Mouse (Mus musculus) ES-E14 (cell line): Measurements from ENCODE around the gene Ttc32. TPM values are rescaled to one million over a fixed set of nuclear protein-coding genes. Genes with fewer than 3 reads are reported as not detected.

ENCODE experiments used
- DNase-seq: peaks from one replicate; pipeline ENCODE4 v3.0.0-alpha.2; 2013; ENCODE audit warnings: low read depth, low spot score
- H3K27ac ChIP-seq: 2 replicates; pipeline ENCODE4 v1.5.1; 2012; ENCODE audit warnings: low read depth, mild to moderate bottlenecking, low read length, moderate library complexity, mixed read lengths; ENCODE audit not compliant: poor library complexity, insufficient read depth, severe bottlenecking
- H3K36me3 ChIP-seq: 2 replicates; pipeline ENCODE4 v1.6.1; 2012; ENCODE audit warnings: mild to moderate bottlenecking, low read length, moderate library complexity, mixed read lengths; ENCODE audit not compliant: control insufficient read depth, poor library complexity, insufficient read depth, severe bottlenecking
- H3K4me1 ChIP-seq, 2 experiments: fragments of 150-350 bp in 1 of 2; sonication (generic) in 1 of 2; 2 replicates each; pipeline ENCODE4 v1.6.1; 2012; ENCODE audit warnings: low read length in 2 of 2, mild to moderate bottlenecking in 1 of 2, mixed read lengths in 1 of 2; ENCODE audit not compliant: control insufficient read depth in 2 of 2, insufficient read depth in 2 of 2, poor library complexity in 1 of 2
- H3K4me3 ChIP-seq, 2 experiments: fragments of 150-350 bp in 1 of 2; sonication (generic) in 1 of 2; 2 replicates each; pipeline ENCODE4 v1.5.1; 2012; ENCODE audit warnings: low read length in 2 of 2, low read depth in 1 of 2, mild to moderate bottlenecking in 1 of 2, mixed read lengths in 1 of 2; ENCODE audit not compliant: insufficient read depth in 1 of 2, poor library complexity in 1 of 2, severe bottlenecking in 1 of 2
- H3K9ac ChIP-seq: 2 replicates; pipeline ENCODE4 v1.6.1; 2012; ENCODE audit warnings: low read depth, mild to moderate bottlenecking, low read length, mixed read lengths; ENCODE audit not compliant: poor library complexity, insufficient read depth, severe bottlenecking
- H3K9me3 ChIP-seq: fragments of 150-350 bp; sonication (generic); 2 replicates; pipeline ENCODE4 v1.6.1; 2012; ENCODE audit warnings: low read depth, mild to moderate bottlenecking, low read length; ENCODE audit not compliant: control insufficient read depth, insufficient read depth
- CHD2 ChIP-seq: IDR thresholded peaks from 2 replicates; pipeline ENCODE4 v1.6.1; 2014; ENCODE audit warnings: mild to moderate bottlenecking, low read depth, low read length, inconsistent platforms
- HCFC1 ChIP-seq: IDR thresholded peaks from 2 replicates; pipeline ENCODE4 v1.6.1; 2012; ENCODE audit warnings: low read length, inconsistent platforms, borderline replicate concordance; ENCODE audit not compliant: insufficient read depth
- MAFK ChIP-seq: IDR thresholded peaks from 2 replicates; pipeline ENCODE4 v1.6.1; 2014; ENCODE audit warnings: mild to moderate bottlenecking, low read depth, low read length, inconsistent platforms; ENCODE audit not compliant: insufficient read depth
- ZC3H11A ChIP-seq: IDR thresholded peaks from 2 replicates; pipeline ENCODE4 v1.6.1; 2012; ENCODE audit warnings: low read depth, mild to moderate bottlenecking, inconsistent platforms, low read length, borderline replicate concordance
- ZNF384 ChIP-seq: IDR thresholded peaks from 2 replicates; pipeline ENCODE4 v1.6.1; 2012; ENCODE audit warnings: low read depth, low read length, inconsistent platforms
- in situ Hi-C, 2 experiments: fragments of 600-800 bp; cut with MboI; formaldehyde crosslinking; loops; one replicate each; pipeline ENCODE4 v1.15.1; 2025; ENCODE audit warnings: low sequenced_read_pairs in 2 of 2, inconsistent platforms in 1 of 2; ENCODE audit not compliant: unreplicated experiment in 2 of 2
- total RNA-seq: library from RNA; depleted of rRNA; stranded (reverse); fragments of 300-350 nt; gene quantifications from 2 replicates; pipeline ENCODE4 v1.2.3, GENCODE M21; 2012

Gene Ttc32
- total RNA-seq, 1 experiment, result 6.7 TPM

DNA sequence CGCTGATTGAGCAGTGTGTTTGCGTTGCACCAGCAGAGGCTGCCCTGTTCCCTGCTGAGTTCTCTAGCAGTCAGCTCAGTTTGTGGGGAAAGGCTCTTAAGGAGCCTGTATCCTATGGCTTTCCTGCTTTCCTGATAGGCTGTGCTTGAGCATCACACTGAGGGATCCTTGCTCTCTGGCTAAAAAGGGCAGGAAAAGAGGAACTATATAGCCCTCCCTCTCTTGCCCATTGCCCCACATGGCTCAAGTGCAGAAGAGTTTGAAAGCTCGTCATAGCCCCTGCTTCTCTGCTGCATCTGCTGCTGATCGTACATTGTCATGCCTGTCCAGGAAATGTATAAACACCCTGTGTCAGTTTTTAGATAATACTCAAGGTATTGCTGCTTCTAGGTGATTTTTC, 22.7 kb upstream of the Ttc32 start:
- TF ChIP-seq MAFK (no peak), ZNF384 (no peak), ZC3H11A (no peak), CHD2 (no peak), HCFC1 (no peak)
- no peak overlapping the region for H3K27ac ChIP-seq
- H3K4me3 ChIP-seq, result no peak overlapping the region
- H3K9ac ChIP-seq, result no peak overlapping the region
- no peak for DNase-seq
- in situ Hi-C loops, result loop anchor here in 1 of 2 experiments (25.0 kb wide), 1 partner anchor 245 kb away; the partner anchor contains the start of gene Sdc1
- H3K4me1 ChIP-seq, result no peaks in the 10 kb centered on the region
- peaks cover 2% of the 10 kb centered on the region; the same call in 1 of the 2 replicates for H3K36me3 ChIP-seq
- H3K9me3 ChIP-seq, result no peaks in the 10 kb centered on the region

GRCm38 (mm10) chr12:9007811-9008210, 22.0 kb upstream of the Ttc32 start:
- Histone ChIP-seq H3K4me3 (no peak overlapping the region), H3K9ac (no peak overlapping the region), H3K9me3 (no peaks in the 10 kb centered on the region), H3K27ac (no peak overlapping the region), H3K4me1 (no peaks in the 10 kb centered on the region), H3K36me3 (peaks cover 2% of the 10 kb centered on the region; the same call in 1 of the 2 replicates)
- in situ Hi-C loops, result loop anchor here in 1 of 2 experiments (25.0 kb wide), 1 partner anchor 246 kb away; the partner anchor contains the start of gene Sdc1
- no peak for DNase-seq
- TF ChIP-seq MAFK (no peak), ZNF384 (no peak), ZC3H11A (no peak), HCFC1 (no peak), CHD2 (no peak)

DNA sequence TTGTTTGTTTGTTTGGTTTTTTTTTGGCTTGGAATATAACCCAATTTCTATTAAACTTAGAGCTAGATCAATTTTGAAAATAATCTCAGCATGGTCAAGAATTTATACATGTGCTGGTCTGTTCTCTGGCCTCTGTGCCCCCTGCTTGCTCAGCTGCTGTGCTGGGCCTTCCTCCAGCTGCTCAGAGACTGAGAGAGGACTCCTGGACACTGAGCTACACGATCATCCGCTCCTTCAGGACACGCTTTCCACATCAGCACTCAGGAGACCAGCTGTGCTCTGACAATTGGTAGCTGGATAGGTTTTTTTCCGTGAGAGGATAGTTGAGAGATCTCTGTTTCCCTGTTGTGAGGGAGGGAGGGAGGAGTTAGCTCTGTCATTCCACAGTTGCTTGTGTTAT, 19.5 kb upstream of the Ttc32 start:
- TF ChIP-seq MAFK (no peak), HCFC1 (no peak), ZC3H11A (no peak), CHD2 (no peak), ZNF384 (no peak)
- H3K27ac ChIP-seq, result no peak overlapping the region
- no peak for DNase-seq

GRCm38 (mm10) chr12:9016376-9016775, 13.4 kb upstream of the Ttc32 start:
- TF ChIP-seq MAFK (no peak), ZNF384 (no peak), ZC3H11A (no peak), HCFC1 (no peak), CHD2 (no peak)
- in situ Hi-C loops, result loop anchor here in 1 of 2 experiments (25.0 kb wide), 1 partner anchor 254 kb away; the partner anchor contains the start of gene Sdc1
- Histone ChIP-seq H3K4me1 (peaks cover 0 to 2% of the 10 kb centered on the region in 2 experiments; a peak in 1 of 4 replicates), H3K9me3 (no peaks in the 10 kb centered on the region), H3K36me3 (peaks cover 7% of the 10 kb centered on the region), H3K4me3 (no peak overlapping the region), H3K9ac (no peak overlapping the region), H3K27ac (no peak overlapping the region)
- DNase-seq, result no peak

More for the DNA sequence above, 19.5 kb upstream of the Ttc32 start:
- H3K4me3 ChIP-seq, result no peak overlapping the region
- H3K4me1 ChIP-seq, result no peaks in the 10 kb centered on the region
- in situ Hi-C loops, result loop anchor here in 1 of 2 experiments (25.0 kb wide), 1 partner anchor 248 kb away; the partner anchor contains the start of gene Sdc1
- peaks cover 2% of the 10 kb centered on the region; the same call in 1 of the 2 replicates for H3K36me3 ChIP-seq
- no peaks in the 10 kb centered on the region for H3K9me3 ChIP-seq
- H3K9ac ChIP-seq, result no peak overlapping the region
